Mouse (Mus musculus) hindlimb bud, embryonic 11.5 days (tissue): Measurements from ENCODE around the gene Kirrel.

Source experiments
- DNase-seq: peaks from one replicate; pipeline ENCODE4 v3.0.0-alpha.2; 2012; ENCODE audit warnings: low read depth, low spot score; ENCODE audit errors: extremely low spot score

Kirrel gene

DNA sequence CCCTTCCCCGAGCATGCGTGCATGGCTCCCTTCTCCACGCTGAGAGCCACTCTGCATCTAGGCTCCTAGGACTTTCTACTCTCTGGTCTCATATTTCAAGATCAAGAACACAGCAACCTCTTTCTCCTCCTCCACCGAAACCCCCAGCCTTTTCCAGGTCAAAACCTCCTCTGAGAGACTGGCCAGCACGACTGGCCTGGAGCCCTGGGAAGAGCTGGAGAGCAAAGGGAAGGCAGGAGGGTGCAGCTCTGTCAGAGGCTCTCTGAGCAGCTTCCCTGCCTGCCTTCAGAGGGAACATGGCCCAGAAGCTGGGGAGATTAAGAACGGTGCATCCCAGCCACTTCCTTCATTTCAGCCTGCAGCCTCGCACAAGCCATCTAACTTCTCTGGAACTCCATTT is 5.8 kb downstream of the Kirrel start:
- no peak for DNase-seq

DNA sequence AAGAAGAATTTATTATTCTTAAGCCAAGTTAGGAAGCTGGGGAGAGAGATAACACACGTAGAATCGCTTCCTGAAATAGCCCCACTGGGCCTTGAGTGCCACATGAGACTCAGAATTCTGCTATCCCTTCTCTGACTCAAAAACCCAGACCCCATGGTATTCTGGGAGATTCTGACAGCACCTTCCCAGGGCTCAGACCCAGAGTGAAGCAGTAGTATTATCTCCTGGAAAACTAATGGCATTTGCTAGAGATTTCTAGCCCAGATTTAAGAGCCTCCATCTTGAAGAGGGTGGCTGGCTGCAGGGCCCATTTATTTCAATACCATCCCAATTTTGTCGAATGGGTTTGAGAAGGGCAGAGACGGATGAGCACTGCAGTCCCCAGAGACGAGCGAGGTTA is 6.9 kb downstream of the Kirrel start:
- DNase-seq = no peak

DNA sequence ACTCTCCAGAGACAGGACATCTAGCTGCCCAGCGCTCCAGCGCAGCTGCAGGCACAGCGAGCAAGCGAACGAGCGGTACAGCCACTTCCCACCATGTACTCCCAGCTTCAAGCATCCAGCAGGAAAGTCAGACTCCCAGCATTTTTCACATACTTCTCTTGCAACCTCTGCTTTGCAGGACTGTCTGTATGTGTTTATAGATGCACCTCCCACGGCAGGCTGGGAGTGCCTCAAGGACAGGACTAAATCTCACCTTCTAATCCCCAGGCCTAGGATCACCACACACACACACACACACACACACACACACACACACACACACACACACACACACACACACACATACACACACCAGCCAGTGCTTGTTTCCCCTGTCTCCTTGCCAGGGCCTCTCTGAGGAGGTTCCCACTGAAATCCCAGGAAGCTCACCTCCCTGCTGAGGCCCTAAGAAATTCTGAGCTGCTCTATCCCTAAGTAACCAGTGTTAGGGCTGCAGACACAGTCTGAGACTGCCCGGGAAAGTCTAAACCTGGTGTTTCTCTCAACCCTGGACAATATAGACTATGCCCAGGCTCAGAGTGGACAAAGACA is 9.2 kb downstream of the Kirrel start:
- no peak for DNase-seq

DNA sequence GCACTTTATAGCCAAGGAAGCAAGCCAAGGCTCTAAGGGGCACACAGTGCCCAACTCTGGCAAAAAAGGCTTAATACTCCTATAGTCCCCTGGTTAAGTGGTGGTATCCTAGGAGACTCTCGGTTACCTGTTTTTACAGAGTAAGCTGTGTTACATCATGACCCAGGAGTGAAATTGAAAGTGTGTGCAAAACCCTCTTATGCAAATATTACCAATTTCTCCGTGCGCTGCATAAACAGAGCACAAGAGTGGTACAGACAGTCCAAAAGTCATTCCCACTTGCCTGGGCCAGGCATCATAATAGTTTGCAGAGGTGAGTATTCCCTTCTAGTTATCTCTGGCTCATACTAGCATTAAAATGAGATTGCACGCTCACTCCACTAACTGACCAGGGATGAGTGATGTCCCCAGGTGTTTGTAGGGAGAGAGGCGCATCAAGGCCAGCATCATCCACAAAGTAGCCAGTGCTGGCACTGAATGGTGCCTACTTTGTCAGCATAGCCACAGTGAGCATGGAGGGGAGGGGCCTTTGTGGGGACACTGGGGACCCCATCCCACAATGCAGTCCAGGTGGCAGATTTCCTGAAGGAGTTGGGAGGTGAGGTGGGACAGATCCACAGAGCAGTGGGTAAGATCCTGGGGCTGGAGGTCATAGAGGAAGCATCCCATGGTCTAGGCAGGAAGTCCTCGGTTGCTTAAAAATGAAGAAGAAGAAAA is 10.3 kb downstream of the Kirrel start:
- no peak for DNase-seq

DNA sequence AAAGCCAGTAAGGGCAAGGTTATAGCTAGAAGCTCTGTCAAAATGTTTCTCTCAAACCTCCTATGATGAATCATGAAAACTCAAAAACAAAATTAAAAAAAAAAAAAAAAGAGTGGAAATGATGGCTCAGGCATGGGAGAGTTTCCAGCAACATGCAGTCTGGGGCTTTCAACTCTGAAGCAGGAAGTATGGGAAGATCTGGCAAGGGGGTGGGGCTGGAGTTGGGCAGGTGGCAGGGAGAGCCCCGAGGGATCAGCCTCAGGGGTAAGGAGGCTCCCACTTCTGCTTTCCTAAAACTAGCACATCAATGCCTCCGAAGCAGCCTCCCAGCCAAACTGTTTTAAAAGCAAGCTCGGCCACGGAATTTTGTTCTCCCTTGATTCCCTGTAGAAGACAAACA is 11.4 kb downstream of the Kirrel start:
- no peak for DNase-seq

DNA sequence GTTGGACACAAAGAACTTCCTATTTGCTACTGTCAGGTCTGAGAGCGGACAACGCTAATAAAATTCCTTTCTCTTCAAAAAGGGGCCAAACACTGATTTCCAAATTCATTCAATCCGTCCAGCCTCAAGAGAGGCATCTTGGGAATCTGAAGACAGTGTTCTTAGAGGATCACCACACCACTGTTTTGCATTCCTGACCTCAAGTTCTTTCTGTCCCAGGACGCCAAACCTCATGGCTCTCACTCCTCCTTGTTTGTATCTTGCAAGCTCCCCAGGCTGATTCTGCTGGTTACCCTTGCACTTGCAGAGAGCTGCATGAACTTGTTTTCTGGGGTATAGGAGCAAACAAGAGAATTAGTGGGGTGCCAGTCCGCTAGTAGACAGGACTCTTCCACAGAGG is 12.2 kb downstream of the Kirrel start:
- DNase-seq = no peak

DNA sequence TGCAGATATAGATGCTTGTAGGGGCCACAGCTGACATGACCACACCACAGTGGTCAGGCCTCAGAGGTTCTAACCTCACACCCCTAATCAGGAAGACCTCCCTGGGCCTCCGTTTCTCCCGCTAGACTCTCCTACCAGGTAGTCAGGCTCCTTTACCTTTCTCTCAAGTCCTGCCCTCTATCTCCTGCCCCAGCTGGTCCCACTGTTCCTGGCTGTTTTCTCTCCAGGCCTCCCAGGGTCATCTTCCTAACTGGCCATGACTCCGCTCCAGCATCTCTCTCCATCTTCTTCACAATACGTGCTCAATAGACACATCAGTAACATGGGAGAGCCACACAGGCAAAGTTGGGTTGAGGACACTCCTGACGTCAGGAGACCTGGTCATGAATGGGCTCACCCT is 12.9 kb downstream of the Kirrel start:
- DNase-seq = no peak

DNA sequence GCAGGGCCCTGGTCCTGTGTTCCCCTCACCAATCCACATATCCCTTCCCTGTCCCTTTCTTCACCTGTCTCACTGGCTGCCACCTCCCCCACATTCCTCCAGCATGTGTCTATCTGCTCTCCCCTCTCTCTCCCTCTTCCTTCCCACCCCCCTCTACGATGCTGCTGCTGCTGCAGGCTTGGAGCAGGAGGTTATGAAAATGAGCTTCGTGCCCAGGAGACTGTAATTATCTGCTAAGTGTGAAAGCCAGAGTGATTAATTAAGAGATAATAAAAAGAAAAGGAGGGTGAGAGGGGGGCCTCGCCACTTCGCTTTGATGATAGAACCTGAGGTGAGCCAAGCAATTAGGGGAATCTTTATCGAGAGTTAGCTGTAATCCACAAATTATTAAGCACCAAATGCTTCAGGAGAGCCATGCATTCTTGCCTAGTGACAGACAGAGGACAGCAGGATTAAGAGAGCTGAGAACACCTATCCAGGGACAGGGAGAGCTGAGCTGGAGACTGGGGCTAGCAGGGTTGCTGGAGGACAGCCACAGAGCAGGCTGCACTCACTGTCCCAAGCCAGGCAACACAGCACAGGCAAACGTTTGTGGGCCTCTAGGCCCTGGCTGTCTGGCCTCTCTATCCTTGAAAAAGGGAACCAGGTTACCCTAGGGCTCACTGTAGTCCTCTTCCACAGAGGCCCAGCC is 13.6 kb downstream of the Kirrel start:
- no peak for DNase-seq

DNA sequence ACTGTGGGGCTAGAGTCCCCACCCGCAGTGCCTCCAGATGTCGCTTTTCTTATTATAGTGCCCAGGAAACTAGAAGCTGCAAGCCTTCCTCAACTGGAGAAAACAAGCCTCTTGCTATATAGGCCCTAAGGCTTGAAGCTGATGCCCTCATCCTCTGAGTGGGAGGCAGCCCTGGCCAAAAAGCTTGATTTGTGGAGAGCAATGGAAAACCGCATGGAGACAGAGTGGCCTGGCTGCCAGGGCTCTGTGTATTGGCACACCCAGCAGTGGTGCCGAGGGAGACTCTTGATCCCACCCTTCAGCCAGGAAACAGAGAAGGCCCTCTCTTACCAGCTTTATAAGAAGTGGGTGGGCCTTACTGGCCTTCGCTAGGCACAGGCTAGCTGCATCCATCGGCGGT is 15.4 kb downstream of the Kirrel start:
- no peak for DNase-seq

DNA sequence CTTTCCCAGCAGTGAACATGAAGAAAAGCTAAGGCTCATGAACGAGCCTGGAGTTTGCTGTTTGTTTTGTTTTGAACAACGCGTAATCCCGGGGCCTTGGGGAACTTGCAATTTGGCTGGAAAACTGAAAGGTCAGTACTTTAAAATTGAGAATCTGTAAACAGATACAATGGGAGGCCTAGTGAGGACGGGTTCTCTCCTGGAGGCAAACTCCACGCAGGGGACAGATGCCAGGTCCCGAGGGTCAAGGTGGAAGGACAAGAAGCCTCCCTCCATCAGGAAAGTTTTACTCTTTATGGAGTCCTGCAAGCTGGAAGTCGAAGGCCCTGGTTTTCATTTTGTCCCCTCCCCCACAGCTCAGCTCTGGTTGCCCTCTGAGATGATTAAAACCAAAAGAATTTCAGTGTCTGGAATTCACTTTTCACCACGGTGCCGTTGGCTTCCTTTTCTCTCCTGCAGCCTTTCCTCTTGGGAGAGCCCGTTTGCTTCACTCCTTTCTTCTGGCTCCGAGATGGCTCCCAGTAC is 16.7 kb downstream of the Kirrel start:
- no peak for DNase-seq

DNA sequence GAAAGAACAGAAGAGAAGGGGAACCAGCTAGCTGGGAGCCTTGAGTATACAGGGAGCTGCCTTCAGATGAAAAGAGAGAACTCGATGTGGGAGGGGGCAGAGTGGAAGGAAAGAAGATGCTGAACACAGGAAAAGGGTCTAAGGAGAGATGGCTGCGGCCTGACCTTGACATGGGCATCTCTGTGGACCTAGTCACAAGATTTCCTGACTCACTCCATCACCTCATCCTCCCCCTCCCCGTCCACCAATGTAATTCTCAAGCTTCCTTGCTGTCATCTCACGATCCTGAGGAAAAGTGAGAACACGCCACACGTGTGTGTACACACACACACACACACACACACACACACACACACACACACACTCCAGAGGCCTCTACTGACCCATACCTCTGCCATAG is 17.2 kb downstream of the Kirrel start:
- no peak for DNase-seq

DNA sequence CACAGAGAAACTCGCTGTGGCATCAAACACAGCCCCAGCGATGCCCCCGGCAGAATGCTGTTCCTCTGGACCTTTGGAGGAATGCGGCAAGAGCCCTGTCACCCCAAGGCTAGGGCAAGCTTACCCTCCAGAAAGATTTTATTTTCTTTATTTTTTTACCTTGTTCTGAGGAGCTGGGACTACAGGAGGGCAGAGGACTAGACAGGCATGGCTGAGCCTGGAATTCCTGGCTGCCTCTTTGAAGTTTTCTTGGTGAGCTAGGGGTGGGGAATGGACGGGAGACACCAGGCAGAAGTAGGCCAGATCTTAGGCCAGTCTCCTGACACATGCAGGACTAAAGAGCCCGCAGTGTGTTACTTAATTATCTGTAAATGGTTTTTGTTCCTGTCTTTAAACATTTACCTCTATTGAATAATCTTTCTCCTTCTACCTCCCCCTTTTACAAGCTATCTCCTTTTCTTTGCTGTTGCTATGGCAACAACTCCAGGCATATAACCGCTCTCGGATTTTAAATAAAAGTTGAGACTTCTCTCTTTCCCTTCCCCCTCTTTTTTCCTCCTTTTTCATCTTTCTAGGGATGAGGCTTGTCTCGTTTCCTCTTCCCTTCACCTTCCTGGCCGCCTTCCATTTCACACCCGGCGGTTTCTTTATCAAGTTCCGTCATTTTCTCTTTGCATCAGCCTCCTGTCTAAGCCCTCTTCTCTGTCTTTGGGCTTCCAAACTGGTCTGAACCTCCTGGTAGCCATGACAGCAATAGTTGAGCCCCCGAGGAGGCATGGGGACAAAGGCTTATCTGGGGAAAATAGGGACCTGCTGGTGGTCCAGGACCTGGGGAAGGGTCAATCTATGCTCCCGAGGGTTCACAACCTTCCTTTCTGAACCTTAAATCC is 19.9 kb downstream of the Kirrel start:
- no peak for DNase-seq

DNA sequence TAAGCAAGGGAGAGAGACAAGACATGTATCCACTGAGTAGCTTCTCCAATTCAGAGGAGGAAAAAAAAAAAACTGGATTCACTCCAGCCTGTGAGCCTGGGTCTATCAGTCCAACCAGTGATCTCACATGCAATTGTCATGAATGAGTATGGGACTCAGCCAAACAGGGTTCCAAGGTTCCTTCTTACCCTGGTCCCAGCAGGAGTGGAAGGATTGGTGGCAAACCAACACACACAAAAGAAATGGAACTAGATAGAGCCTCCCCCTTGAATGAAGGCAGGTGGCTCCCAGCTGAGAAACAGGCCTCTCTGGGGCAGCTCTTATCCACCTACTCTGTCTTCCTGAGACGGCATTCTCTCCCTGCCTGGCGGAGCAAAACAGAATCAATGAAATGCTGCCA is 21.5 kb downstream of the Kirrel start:
- DNase-seq = no peak

DNA sequence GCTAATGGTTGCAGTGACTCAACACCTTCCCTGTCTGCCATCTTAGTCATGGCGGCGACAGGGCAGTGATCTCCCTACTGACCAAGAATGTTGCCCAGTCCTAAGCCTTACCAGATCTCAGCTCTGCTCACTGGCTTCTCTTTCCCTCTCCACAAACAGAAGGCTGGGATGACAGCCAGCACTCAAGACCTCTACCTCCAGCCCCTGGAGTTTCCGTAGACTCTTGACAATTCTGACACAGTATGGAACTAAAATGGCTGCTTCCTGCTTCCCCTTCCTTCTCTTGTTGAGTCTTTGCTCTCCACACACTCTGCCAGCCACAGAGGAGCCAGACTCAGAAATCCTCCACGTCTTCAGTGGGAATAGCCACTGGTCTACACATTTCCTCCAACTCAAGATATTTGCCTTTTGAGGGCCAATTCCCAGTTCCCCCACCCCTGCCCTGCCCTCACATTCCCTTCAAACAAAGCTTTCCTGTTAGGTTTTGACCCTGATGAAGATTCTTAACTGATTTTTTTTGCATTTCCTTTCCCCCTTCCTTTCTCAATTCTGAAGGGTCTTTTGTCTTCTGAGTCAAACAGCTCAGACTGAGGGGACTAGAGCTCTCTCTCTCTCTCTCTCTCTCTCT is 22.3 kb downstream of the Kirrel start:
- no peak for DNase-seq

DNA sequence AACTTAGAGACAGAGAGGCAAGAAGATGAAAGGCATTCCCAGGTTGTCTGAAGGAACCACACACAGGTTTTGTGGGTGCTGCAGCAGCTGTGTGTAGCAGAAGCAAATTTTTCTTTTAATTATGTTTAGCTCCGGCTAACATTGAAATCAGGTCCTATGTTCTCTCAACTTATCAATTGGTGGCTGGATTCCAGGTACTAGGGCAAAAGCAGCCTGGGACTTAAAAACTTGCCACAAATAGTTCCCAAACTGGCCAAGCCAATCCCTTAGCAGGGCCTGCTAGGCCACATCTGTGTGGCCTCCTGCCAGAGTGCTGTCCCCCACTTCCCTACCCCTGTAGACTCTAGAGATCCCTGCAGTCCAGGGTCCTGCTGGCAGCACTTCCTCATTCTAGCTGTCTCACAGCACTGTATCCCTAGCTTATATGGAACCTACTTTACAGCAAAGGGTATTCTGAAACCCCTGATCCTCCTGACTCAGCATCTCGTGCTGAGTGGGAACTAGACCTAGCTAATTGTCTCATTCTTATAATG is 23.2 kb downstream of the Kirrel start:
- DNase-seq = no peak

DNA sequence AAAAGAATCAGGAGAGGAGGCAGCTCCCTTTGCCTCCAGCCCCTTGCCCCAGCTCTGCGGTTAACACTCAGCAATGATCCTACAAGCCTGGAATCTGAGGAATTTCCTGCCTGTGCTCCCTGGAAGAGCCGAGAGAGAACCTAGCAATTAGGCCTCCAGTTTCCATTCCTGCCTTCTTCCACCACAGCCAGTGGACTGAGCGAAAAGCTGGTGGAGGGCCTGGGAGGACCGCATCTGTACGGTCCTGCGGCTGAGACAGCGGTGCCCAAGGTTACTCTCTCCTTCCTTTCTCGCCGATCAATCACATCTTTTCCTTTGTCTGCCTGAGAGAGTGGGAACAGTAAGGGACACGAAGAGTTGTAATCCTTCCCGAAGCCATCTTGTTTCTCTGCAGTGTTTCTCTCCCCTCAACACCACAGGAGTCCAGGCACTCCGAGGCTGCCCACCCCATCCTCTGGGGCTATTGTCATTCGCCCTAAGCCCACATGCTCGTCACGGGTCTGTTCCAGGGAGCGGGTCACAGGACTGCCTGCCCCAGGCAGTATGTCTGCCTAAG is 23.8 kb downstream of the Kirrel start:
- no peak for DNase-seq

DNA sequence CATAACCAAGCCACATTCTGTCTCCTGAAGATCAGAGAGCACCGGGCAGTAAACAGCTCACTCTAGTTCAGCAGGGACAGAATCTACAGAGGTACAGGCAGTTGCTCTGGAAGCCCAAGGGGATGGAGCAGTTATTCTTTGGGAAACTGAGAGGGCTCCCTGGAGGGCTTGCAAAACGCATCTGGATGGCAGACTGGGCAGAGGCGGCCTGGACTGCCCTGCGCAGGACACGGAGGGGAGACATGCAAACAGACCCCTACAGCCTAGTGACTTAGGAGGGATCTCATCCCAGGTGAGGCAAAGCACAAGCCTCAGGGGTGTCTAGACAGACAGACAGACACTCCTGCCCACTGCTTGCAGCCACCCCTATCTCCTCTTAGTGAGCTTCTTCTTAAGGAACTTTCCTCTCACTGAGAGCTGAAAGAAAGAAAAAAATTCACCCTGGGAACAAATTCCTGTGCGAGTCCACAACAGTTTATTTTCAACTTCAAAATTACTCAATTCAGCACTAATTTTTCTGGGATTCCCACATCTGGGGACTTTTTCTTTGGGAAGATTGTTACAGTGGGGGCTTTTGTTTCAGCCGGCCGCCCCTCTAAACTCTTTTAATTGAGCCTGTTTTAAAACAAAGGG is 24.4 kb downstream of the Kirrel start:
- DNase-seq = no peak

DNA sequence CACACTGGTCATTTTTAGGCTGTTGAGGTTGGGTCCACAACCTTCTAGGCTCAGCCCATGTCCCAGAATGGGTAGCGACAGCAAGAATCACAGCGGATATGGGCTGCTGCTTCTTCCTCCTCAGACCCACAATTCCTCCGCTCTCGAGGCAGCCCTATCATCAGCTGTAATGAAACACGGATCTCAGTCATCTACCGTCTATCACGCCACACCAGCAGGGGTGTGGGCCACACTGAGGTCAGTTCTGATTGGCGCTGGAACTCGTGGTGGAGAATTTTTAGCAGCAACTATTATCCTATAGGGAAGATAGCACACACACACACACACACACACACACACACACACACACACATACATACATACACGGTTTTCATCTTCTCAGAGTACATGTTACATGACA is 25.1 kb downstream of the Kirrel start:
- no peak for DNase-seq

DNA sequence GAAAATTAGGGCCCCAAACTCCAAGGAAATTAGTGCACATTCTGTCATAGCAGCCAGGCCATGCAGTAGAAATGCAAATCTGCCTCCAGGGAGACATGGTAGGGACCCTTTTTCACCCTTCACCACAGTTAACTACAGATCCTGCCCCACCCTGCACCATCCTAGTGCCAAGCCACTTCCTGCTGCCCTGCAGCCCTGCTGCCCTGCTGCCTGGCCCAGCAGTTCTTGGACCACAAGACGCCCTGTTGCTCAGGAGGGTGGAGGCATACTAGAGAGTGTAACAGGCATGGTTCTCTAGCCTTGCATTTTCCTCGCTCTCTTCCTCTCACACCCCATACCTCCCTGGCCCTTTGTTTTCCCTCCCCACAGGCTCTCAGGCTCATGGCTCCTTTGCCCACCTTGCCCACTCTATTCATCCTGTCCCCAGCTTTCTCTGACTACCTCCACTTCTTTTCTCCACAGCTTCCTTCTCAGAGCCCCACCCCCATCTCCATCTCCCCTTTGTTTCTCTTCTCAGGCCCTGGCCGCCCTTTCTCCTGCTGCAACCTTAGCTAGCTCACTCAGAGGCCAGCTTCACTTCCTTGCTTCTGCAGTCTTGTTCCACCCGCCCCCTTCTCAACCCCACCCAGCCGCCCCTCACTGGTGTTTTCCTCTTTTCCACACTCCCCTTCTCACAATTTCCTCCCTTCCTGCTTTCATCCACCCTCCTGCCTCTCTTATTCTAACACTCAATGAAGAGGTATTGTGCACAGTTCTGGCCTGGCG is 29.9 kb downstream of the Kirrel start:
- no peak for DNase-seq
